Mouse (Mus musculus) heart, embryonic 11.5 days (tissue): Measurements from ENCODE around the gene Exosc10. TPM values are rescaled to one million over a fixed set of nuclear protein-coding genes. Genes with fewer than 3 reads are reported as not detected.

ENCODE experiments used
- ATAC-seq: fragments of 200-750 bp; cut with Nextera tagmentation; replicated peaks from 2 replicates; pipeline ENCODE4 v1.8.0; 2017; ENCODE audit warnings: moderate library complexity; ENCODE audit not compliant: insufficient number of reproducible peaks, low FRiP score, low TSS enrichment
- H3K27ac ChIP-seq: fragments of 300-500 bp; sonication (generic); 2 replicates; pipeline ENCODE4 v1.5.1; 2014; ENCODE audit warnings: mild to moderate bottlenecking, low read depth, low read length
- H3K27me3 ChIP-seq: fragments of 300-500 bp; sonication (generic); 2 replicates; pipeline ENCODE4 v1.6.1; 2014; ENCODE audit warnings: mild to moderate bottlenecking, low read length, mixed read lengths; ENCODE audit not compliant: control insufficient read depth, insufficient read depth
- H3K36me3 ChIP-seq: fragments of 300-500 bp; sonication (generic); 2 replicates; pipeline ENCODE4 v1.6.1; 2014; ENCODE audit warnings: mild to moderate bottlenecking, low read length, moderate library complexity, mixed read lengths; ENCODE audit not compliant: control insufficient read depth, insufficient read depth
- H3K4me1 ChIP-seq: fragments of 300-500 bp; sonication (generic); 2 replicates; pipeline ENCODE4 v1.6.1; 2014; ENCODE audit warnings: low read length; ENCODE audit not compliant: control insufficient read depth, insufficient read depth
- H3K4me2 ChIP-seq: fragments of 300-500 bp; sonication (generic); 2 replicates; pipeline ENCODE4 v1.6.1; 2014; ENCODE audit warnings: mild to moderate bottlenecking, moderate library complexity
- H3K4me3 ChIP-seq: fragments of 300-500 bp; sonication (generic); 2 replicates; pipeline ENCODE4 v1.5.1; 2014; ENCODE audit warnings: low read depth, low read length
- H3K9ac ChIP-seq: fragments of 300-500 bp; sonication (generic); 2 replicates; pipeline ENCODE4 v1.6.1; 2014; ENCODE audit warnings: mild to moderate bottlenecking, low read depth, low read length, moderate library complexity
- H3K9me3 ChIP-seq: fragments of 300-500 bp; sonication (generic); replicated peaks from 2 replicates; pipeline ENCODE4 v1.6.1; 2016; ENCODE audit warnings: low read length; ENCODE audit not compliant: control insufficient read depth
- WGBS: fragments of 180-500 bp; shearing (Covaris S2); extraction: QIAGEN DNeasy Blood & Tissue Kit; methylation state at CpG from one replicate; pipeline ENCODE4 v1.1.7; 2014; ENCODE audit not compliant: insufficient replicate concordance; 5-methylcytosine and 5-hydroxymethylcytosine counted together
- polyA plus RNA-seq: library from polyadenylated mRNA; unstranded; fragments of >200 nt; fragmentation: Nextera tagmentation; extraction: Ambion mirVana; gene quantifications from 2 replicates; pipeline ENCODE4 v1.2.1, GENCODE M21; 2014

Exosc10 gene
- polyA plus RNA-seq, 1 experiment from 2014 or later = 75.0 TPM

DNA sequence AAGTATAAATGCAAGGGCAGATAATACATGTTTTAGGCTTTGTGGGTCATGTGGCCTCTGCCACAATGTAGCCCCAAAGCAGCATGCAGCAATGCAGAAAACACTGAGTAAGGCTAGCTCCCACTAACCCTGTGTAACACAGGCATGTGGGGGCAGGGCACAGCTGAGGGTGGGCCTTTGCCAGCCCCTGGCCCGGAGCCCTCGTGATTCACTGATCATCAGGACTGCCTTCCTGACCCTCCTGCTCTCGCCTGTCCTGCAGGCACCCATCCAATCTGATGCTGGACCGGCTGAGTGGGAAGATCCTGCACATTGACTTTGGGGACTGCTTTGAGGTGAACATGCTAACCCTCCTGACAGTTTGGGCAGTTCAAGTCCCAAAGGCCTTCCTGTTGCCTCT is 9.1 kb upstream of the Exosc10 start:
- 83% methylated on average over 4 of the region's 4 CpGs for WGBS
- H3K27ac ChIP-seq = no peak overlapping the region
- no peak overlapping the region for H3K4me2 ChIP-seq
- no peak for ATAC-seq
- H3K4me3 ChIP-seq = no peak overlapping the region
- H3K9ac ChIP-seq = no peak overlapping the region
- H3K9me3 ChIP-seq = no peaks in the 10 kb centered on the region
- no peaks in the 10 kb centered on the region for H3K4me1 ChIP-seq
- no peaks in the 10 kb centered on the region for H3K27me3 ChIP-seq
- peaks cover 55% of the 10 kb centered on the region for H3K36me3 ChIP-seq

DNA sequence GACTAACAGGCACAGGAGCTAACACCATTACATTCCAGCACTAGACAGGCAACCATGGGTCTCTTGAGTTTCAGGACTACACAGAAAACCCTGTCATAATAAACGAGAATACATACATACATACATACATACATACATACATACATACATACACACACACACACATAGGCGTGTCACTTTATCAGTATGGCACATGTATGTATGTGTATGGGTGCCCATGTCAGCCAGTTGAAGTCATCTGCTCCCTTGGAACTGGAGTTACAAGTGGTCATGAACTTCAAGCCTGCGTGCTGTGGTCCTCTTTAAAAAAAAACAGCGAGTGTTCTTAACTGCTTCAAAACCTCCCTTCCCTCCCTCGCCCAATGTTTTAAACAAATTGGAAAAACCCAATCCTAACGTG is 463 bp upstream of the Exosc10 start:
- Histone ChIP-seq H3K9me3 (no peaks in the 10 kb centered on the region), H3K4me2 (peak overlapping the region; percentile 86), H3K4me3 (peak overlapping the region; percentile 85), H3K27ac (peak overlapping the region; percentile 95; the same call in 1 of the 2 replicates), H3K27me3 (no peaks in the 10 kb centered on the region), H3K36me3 (peaks cover 46% of the 10 kb centered on the region), H3K9ac (peak overlapping the region; percentile 99), H3K4me1 (no peaks in the 10 kb centered on the region)
- no peak for ATAC-seq
- WGBS = 26% methylated on average over 6 of the region's 6 CpGs

DNA sequence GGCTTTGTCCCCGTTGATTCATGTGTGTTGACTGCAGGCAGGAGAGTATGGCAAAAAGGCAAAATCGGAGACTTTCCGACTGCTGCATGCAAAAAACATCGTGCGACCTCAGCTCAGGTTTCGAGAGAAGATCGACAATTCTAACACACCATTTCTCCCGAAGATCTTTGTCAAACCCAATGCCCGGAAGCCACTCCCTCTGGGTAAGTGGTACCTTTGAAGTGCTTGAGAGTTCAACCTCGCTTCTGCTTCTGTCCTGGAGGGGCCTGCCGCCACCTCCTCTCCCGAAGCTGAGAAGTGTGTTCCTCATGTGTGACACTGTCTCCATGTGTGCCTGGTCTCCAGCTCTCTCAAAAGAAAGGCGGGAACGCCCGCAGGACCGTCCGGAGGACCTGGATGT is 4.4 kb downstream of the Exosc10 start:
- WGBS = 92% methylated on average over 17 of the region's 17 CpGs
- no peak overlapping the region for H3K9ac ChIP-seq
- ATAC-seq = no peak
- H3K4me2 ChIP-seq = no peak overlapping the region
- no peaks in the 10 kb centered on the region for H3K9me3 ChIP-seq
- peaks cover 63% of the 10 kb centered on the region for H3K36me3 ChIP-seq
- no peaks in the 10 kb centered on the region for H3K27me3 ChIP-seq
- no peak overlapping the region for H3K27ac ChIP-seq
- no peak overlapping the region for H3K4me3 ChIP-seq
- no peaks in the 10 kb centered on the region for H3K4me1 ChIP-seq

DNA sequence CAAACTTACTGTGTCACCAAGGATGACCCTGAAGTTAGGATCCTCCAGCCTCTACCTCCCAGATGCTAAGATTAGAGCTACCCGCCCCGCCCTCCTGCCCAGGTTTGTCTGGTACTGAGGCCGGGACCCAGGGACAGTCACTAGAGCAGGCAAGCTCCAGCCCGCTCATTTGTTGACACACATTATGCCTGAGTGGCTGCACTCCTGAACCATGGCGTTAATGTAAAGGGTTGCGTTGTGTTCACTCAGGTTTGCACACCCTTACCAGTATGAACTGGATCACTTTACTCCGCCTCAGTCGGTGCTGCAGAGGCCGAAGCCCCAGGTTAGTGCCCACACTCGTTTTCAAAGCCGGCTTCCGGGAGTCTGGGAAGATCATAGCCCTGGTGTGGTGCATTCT is 5.4 kb downstream of the Exosc10 start:
- 94% methylated on average over 12 of the region's 12 CpGs for WGBS
- Histone ChIP-seq H3K4me2 (no peak overlapping the region), H3K9ac (no peak overlapping the region), H3K27me3 (no peaks in the 10 kb centered on the region), H3K4me1 (no peaks in the 10 kb centered on the region), H3K27ac (no peak overlapping the region), H3K9me3 (no peaks in the 10 kb centered on the region), H3K4me3 (no peak overlapping the region), H3K36me3 (peaks cover 72% of the 10 kb centered on the region)
- ATAC-seq = no peak

DNA sequence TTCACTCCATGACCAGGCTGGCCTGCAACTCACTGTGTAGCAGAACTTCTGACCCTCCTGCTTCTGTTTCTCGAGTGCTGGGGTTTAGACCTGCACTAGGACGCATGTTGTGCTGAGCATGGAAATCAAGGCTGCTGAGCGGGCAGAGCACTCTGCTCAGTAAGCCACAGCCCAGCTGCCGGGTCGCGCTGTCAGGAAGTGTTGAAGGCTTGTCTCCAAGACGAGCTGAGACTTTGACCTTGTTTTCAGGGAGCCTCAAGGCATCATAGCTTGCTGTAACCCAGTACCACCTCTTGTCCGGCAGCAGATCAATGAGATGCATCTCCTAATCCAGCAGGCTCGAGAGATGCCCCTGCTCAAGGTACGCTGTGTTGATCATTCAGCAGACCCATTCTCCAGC is 11.9 kb downstream of the Exosc10 start:
- Histone ChIP-seq H3K27me3 (no peaks in the 10 kb centered on the region), H3K9ac (no peak overlapping the region), H3K36me3 (peaks cover 81% of the 10 kb centered on the region), H3K4me1 (no peaks in the 10 kb centered on the region), H3K9me3 (no peaks in the 10 kb centered on the region), H3K4me2 (no peak overlapping the region), H3K4me3 (no peak overlapping the region), H3K27ac (no peak overlapping the region)
- ATAC-seq = no peak
- WGBS = 85% methylated on average over 10 of the region's 10 CpGs

DNA sequence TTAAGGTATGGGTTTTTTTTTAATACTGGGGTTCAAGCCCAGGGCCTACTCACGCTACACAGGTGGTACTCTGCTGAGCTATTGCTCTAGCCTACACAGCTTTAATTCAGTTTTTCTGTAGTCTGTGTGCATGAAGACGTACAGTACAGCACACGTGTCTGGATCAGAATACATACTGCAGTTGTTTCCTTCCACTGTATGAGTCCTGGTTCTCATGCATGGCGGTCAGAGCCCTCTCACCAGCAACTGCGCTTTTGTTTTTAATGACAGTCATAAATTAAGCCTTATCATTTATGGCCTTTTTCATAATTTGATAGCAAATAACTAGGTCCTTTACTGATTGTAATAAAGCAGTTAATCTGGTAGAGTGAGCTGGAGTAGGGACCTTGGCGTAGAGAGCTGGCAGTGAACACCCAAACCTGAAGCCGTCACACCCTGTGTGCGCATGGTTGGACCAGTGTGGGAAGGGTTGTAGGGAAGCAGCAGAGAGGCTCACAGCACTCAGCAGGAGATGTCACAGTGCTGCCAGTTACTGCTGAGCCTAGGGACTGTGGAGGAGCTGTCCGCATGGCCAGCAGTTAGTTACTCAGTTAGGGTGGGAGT is 12.6 kb downstream of the Exosc10 start:
- Histone ChIP-seq H3K27me3 (no peaks in the 10 kb centered on the region), H3K36me3 (peaks cover 81% of the 10 kb centered on the region)
- ATAC-seq = no peak

DNA sequence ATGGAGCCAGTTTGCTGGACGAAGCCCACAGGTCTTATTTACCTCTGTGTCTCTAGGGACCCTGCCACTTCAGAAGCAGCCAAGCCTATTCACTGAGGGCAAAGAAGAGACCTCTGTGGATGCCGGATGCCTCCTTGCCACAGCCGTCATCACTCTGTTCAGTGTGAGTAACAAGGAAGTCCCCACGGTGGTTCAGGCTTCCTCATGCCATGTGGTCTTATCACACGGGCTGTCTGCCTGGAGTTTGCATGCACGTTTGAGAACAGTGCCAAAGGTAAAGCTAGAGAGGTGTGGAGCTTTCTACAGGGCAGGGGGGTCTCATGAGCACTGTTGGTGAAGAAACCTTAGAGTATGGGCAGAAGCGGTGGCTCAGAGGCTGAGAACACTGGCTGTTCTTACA is 15.0 kb downstream of the Exosc10 start:
- Histone ChIP-seq H3K9me3 (no peaks in the 10 kb centered on the region), H3K27me3 (no peaks in the 10 kb centered on the region), H3K4me1 (no peaks in the 10 kb centered on the region), H3K4me3 (no peak overlapping the region), H3K9ac (no peak overlapping the region), H3K4me2 (no peak overlapping the region), H3K36me3 (peaks cover 69% of the 10 kb centered on the region), H3K27ac (no peak overlapping the region)
- 84% methylated on average over 7 of the region's 7 CpGs for WGBS
- ATAC-seq = no peak

More for the DNA sequence above, 12.6 kb downstream of the Exosc10 start:
- no peak overlapping the region for H3K4me3 ChIP-seq
- H3K27ac ChIP-seq = no peak overlapping the region
- no peak overlapping the region for H3K4me2 ChIP-seq
- H3K9me3 ChIP-seq = no peaks in the 10 kb centered on the region
- H3K4me1 ChIP-seq = no peaks in the 10 kb centered on the region
- no peak overlapping the region for H3K9ac ChIP-seq
- WGBS = 95% methylated on average over 9 of the region's 9 CpGs

DNA sequence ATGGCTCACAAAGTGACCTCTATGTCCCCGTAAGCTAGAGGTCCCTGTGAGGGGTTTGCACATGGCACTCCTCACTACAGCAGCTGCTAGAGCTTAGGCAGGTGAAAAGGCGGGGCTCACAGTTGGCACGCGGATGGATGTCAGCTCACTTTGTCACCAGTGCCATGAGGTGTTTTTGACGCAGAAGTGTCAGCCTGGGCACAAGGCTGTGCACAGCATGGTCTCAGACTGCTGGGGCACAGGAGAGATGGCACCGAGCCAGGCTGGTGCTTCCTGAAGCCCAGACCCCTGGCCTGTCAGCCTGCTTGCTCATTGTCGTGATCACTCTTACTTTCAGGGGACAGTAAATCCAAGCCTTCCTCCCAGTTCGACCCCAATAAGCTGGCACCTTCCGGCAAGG is 22.5 kb downstream of the Exosc10 start:
- H3K9me3 ChIP-seq = no peaks in the 10 kb centered on the region
- no peak overlapping the region for H3K9ac ChIP-seq
- no peak overlapping the region for H3K4me3 ChIP-seq
- H3K36me3 ChIP-seq = peaks cover 31% of the 10 kb centered on the region
- no peak for ATAC-seq
- no peak overlapping the region for H3K27ac ChIP-seq
- H3K4me1 ChIP-seq = no peaks in the 10 kb centered on the region
- no peaks in the 10 kb centered on the region for H3K27me3 ChIP-seq
- H3K4me2 ChIP-seq = no peak overlapping the region
- 87% methylated on average over 9 of the region's 9 CpGs for WGBS

DNA sequence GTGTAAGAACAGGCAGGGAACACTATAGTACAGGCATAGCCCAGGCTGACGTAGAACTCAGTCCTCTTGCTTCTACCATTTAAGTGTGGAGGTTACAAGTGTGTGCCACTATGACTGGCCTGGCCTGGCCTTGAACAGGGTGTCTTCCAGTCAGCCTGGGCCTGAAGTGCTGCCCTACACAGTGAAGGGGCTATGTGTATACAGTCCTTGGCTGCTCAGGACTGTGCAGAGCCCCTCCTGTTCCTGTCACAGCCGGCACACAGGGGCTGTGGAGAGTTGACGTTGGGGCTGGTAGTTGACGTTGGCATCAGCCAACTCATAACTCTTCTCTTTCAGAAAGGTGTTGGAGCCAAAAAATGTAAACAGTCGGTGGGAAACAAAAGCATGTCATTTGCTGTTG is 23.2 kb downstream of the Exosc10 start:
- Histone ChIP-seq H3K4me1 (no peaks in the 10 kb centered on the region), H3K36me3 (peaks cover 26% of the 10 kb centered on the region), H3K27me3 (no peaks in the 10 kb centered on the region), H3K9me3 (no peaks in the 10 kb centered on the region), H3K4me3 (no peak overlapping the region), H3K27ac (no peak overlapping the region), H3K9ac (no peak overlapping the region), H3K4me2 (no peak overlapping the region)
- 0 out of 2 replicates have a peak, but pooled peaks have one; percentile 50 for ATAC-seq
- 93% methylated on average over 5 of the region's 5 CpGs for WGBS
